ENCODE assay signal across 8 mouse cellular contexts in genomic region chr16:90144541-90144940, GRCm38 (mm10). TPM values are rescaled to one million over a fixed set of nuclear protein-coding genes. Genes with fewer than 3 reads are reported as not detected.
DNase-seq lines count a peak whose midpoint lies in the region; ATAC-seq lines count a peak whose summit lies in the region.

No protein-coding gene starts in this region.

- peaks cover 3% of the 10 kb centered on the region for H3K27me3 ChIP-seq in lung, embryonic 16.5 days (ENCODE audit: control insufficient read depth, insufficient read depth, low read depth, low read length)
- H3K27me3 ChIP-seq in embryonic facial prominence, embryonic 15.5 days = no peaks in the 10 kb centered on the region
- no peaks in the 10 kb centered on the region for H3K27me3 ChIP-seq in limb, embryonic 11.5 days (ENCODE audit: control insufficient read depth, insufficient read depth, low read length)
- H3K27me3 ChIP-seq in neural tube, embryonic 15.5 days (replicated peaks) = no peaks in the 10 kb centered on the region

- H3K4me2 ChIP-seq in lung, embryonic 16.5 days (ENCODE audit: low read depth, low read length) = peak overlapping the region; percentile 74
- H3K4me2 ChIP-seq in embryonic facial prominence, embryonic 15.5 days (replicated peaks) = peak overlapping the region; percentile 96
- peak overlapping the region; percentile 92 for H3K4me2 ChIP-seq in limb, embryonic 11.5 days (ENCODE audit: low read depth, severe bottlenecking)
- peak overlapping the region; percentile 83 for H3K4me2 ChIP-seq in neural tube, embryonic 15.5 days

- H3K9ac ChIP-seq in lung, embryonic 16.5 days (ENCODE audit: low read length) = peak overlapping the region; percentile 80
- peak overlapping the region; percentile 65; the same call in 1 of the 2 replicates for H3K9ac ChIP-seq in embryonic facial prominence, embryonic 15.5 days
- peak overlapping the region; percentile 93 for H3K9ac ChIP-seq in limb, embryonic 11.5 days (ENCODE audit: low read length)
- peak overlapping the region; percentile 77 for H3K9ac ChIP-seq in neural tube, embryonic 15.5 days (replicated peaks)

- no peak for ATAC-seq in lung, embryonic 16.5 days (ENCODE audit: low read depth)
- no peak for ATAC-seq in embryonic facial prominence, embryonic 15.5 days (ENCODE audit: insufficient number of reproducible peaks, low FRiP score, low TSS enrichment, low read depth)
- no peak for ATAC-seq in limb, embryonic 11.5 days (ENCODE audit: insufficient number of reproducible peaks, low FRiP score, low TSS enrichment, low read depth)
- ATAC-seq in neural tube, embryonic 15.5 days (ENCODE audit: low FRiP score) = no peak; the same call in 1 of the 2 replicates

- 8% methylated on average over 13 of the region's 13 CpGs for WGBS in lung, embryonic 16.5 days
- 4% methylated on average over 13 of the region's 13 CpGs for WGBS in embryonic facial prominence, embryonic 15.5 days
- 11% methylated on average over 13 of the region's 13 CpGs for WGBS in limb, embryonic 11.5 days
- WGBS in neural tube, embryonic 15.5 days = 8% methylated on average over 13 of the region's 13 CpGs

- no peaks in the 10 kb centered on the region for H3K36me3 ChIP-seq in lung, embryonic 16.5 days (ENCODE audit: control insufficient read depth, insufficient read depth, low read length)
- no peaks in the 10 kb centered on the region for H3K36me3 ChIP-seq in embryonic facial prominence, embryonic 15.5 days
- no peaks in the 10 kb centered on the region for H3K36me3 ChIP-seq in limb, embryonic 11.5 days (ENCODE audit: control insufficient read depth, insufficient read depth, low read length)
- H3K36me3 ChIP-seq in neural tube, embryonic 15.5 days = no peaks in the 10 kb centered on the region

- no peaks in the 10 kb centered on the region for H3K9me3 ChIP-seq in lung, embryonic 16.5 days (ENCODE audit: control insufficient read depth, low read length)
- no peaks in the 10 kb centered on the region for H3K9me3 ChIP-seq in embryonic facial prominence, embryonic 15.5 days (replicated peaks)
- no peaks in the 10 kb centered on the region for H3K9me3 ChIP-seq in limb, embryonic 11.5 days (ENCODE audit: control insufficient read depth, low read length)
- H3K9me3 ChIP-seq in neural tube, embryonic 15.5 days (replicated peaks) = no peaks in the 10 kb centered on the region

- H3K4me1 ChIP-seq in lung, embryonic 16.5 days (replicated peaks; ENCODE audit: control insufficient read depth, insufficient read depth, low read length) = peaks cover 14% of the 10 kb centered on the region
- peaks cover 32% of the 10 kb centered on the region for H3K4me1 ChIP-seq in embryonic facial prominence, embryonic 15.5 days
- H3K4me1 ChIP-seq in limb, embryonic 11.5 days (ENCODE audit: control insufficient read depth, insufficient read depth, low read length) = peaks cover 27% of the 10 kb centered on the region
- H3K4me1 ChIP-seq in neural tube, embryonic 15.5 days = peaks cover 35% of the 10 kb centered on the region

- H3K27ac ChIP-seq in lung, embryonic 16.5 days (ENCODE audit: low read length) = peak overlapping the region; percentile 7; the same call in 1 of the 2 replicates
- peak overlapping the region; percentile 87; the same call in 1 of the 2 replicates for H3K27ac ChIP-seq in embryonic facial prominence, embryonic 15.5 days (replicated peaks)
- peak overlapping the region; percentile 47 for H3K27ac ChIP-seq in limb, embryonic 11.5 days (replicated peaks; ENCODE audit: low read depth, low read length)
- peak overlapping the region; percentile 92 for H3K27ac ChIP-seq in neural tube, embryonic 15.5 days (replicated peaks)

- H3K4me3 ChIP-seq in lung, embryonic 16.5 days (ENCODE audit: low read length) = peak overlapping the region; percentile 77
- peak overlapping the region; percentile 63 for H3K4me3 ChIP-seq in embryonic facial prominence, embryonic 15.5 days (replicated peaks)
- peak overlapping the region; percentile 69 for H3K4me3 ChIP-seq in limb, embryonic 11.5 days (ENCODE audit: low read depth, low read length)
- peak overlapping the region; percentile 78 for H3K4me3 ChIP-seq in neural tube, embryonic 15.5 days (replicated peaks)

- DNase-seq in lung, postnatal 4 days = no peak
- DNase-seq in limb, embryonic 11.5 days (ENCODE audit: low spot score) = peak; percentile 58
- DNase-seq in frontal cortex, postnatal 10 days (ENCODE audit: low spot score in 2 of 2) = no peak
- DNase-seq in gastrocnemius, adult 18-20 months (ENCODE audit: low spot score) = no peak
- DNase-seq in spleen, adult 18-20 months = no peak

RNA-seq across cellular contexts. Expression of gene Tiam1, which starts 1.0 kb away (rescaled TPM):
- 11.1 and 12.8 TPM in 2 replicates for polyA plus RNA-seq in lung, embryonic 16.5 days (2015; fragmentation: Nextera tagmentation; extraction: Ambion mirVana)
- polyA plus RNA-seq in embryonic facial prominence, embryonic 15.5 days (2015; fragmentation: Nextera tagmentation; extraction: Ambion mirVana) = 45.3 and 49.4 TPM in 2 replicates
- polyA plus RNA-seq in limb, embryonic 11.5 days (2014; fragmentation: Nextera tagmentation; extraction: Ambion mirVana) = 53.3 and 55.9 TPM in 2 replicates
- 15.0 and 23.6 TPM in 2 replicates for polyA plus RNA-seq in neural tube, embryonic 15.5 days (2015; fragmentation: Nextera tagmentation; extraction: Ambion mirVana)
- 10 to 100 TPM in 1 of 2 experiments, 1 to 10 TPM in 1; 4.2 to 10.0 TPM for total RNA-seq in gastrocnemius, adult 18-20 months (2021)

Comparison
In these comparisons a context has a peak if more than half of its experiments do, and no peak if none do; other contexts are left out.
1. H3K27ac ChIP-seq: peak in every context shown above with its lines; median percentile 92 in neural tube, embryonic 15.5 days; 87 in embryonic facial prominence, embryonic 15.5 days; 47 in limb, embryonic 11.5 days; 7 in lung, embryonic 16.5 days.